Mouse (Mus musculus) embryonic fibroblast, embryonic 13.5 days (primary cell): ENCODE measurements at regions not wholly inside any gene's neighbourhood (a gene's known extent, or its start where the extent isn't known, plus 50 kb on each side); places are given as distances from the start of the nearest gene placed in this dataset.

Experiments
- CTCF ChIP-seq: IDR thresholded peaks from 2 replicates; pipeline ENCODE4 v1.5.1; 2011; ENCODE audit warnings: mild to moderate bottlenecking, control low read depth, low read length, moderate library complexity, borderline replicate concordance; ENCODE audit not compliant: insufficient read depth
- POLR2A ChIP-seq: IDR thresholded peaks from 2 replicates; pipeline ENCODE4 v1.6.1; 2011; ENCODE audit warnings: low read depth, mild to moderate bottlenecking, control low read depth, low read length, moderate library complexity

DNA sequence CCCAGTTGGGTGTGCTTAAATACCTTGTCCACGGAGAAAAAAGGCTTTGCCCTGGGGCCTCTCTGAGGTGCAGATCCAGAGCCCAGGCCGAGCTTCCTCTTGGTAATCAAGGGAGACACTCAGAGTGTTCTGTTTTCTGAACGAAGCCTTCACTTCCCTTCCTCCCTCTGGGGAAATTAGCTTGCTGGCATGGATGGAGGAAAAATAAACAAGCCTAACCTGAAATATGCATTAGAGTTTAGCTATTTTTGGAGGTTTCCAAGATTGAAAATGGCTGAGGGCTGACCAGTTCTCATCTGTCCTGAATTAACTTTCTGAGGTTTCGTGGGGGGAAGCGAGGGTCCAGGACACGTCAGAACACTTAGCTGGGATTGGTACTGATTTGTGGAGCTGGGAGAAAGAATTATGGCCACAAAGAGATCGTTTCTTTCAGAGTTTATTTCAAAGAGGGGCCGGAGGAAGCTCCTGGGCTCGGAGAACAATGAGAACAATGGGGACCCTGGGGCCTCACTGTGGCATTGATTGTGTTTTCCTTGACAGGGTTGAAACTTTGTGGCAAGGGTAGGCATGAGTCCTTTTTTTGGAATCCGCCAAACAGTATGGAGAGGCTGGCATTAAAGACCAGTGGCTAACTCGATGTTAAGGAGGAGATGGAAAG, 262.4 kb downstream of the 1810013L24Rik start:
- TF ChIP-seq POLR2A (no peak), CTCF (no peak)
